Mouse (Mus musculus) c-Kit-positive CD71-positive TER-119-positive erythroid progenitor cells, embryonic 14.5 days (primary cell): ENCODE results near the gene Gm5797.
"Not testable (repeated sequence)": the region's sequence is repeated elsewhere in the genome, so short reads cannot be mapped to it uniquely, and the experiment has no call there.

Source experiments
- DNase-seq: peaks from one replicate; pipeline ENCODE4 v3.0.0-alpha.2; 2013; ENCODE audit warnings: low spot score

The Gm5797 gene

DNA sequence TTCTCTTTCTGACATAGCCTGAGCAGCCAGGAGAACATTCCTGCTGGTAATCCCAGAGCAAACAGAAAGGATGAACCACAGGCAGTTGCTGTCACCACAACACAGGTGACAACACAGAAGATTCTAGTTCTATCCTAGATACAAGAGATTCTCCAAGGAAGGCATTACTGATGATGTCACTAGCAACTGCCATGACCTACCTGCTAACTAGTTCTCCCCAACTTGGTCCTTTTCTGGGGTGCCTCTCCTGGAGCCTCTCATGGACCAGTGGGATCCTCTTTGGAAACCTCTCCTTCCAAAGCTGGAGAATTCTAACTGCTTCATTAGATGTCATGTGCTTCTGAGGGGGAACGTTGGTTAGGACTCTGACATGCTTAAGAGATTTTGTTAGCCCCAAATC is at the start of gene Gm5797:
Gene Gm5797, minus strand, starts transcription at position 101 of the 400 bp plus-strand sequence.
- DNase-seq: not testable (repeated sequence)

- not testable (repeated sequence) for DNase-seq
These were observed 32.8 kb upstream of the Gm5797 start, which contains the start of gene Gm8374 for GRCm38 (mm10) chr14:7365034-7365433. Gm8374 (minus strand) TSS chr14:7365134.

- not testable (repeated sequence) for DNase-seq
These were observed 17.1 kb downstream of the Gm5797 start for GRCm38 (mm10) chr14:7315093-7315492.

- not testable (repeated sequence) for DNase-seq
These were observed 17.5 kb downstream of the Gm5797 start, which contains the start of gene Gm3739 for GRCm38 (mm10) chr14:7314661-7315060. Gm3739 (minus strand) TSS chr14:7315049.
